Mouse (Mus musculus): Measurements from ENCODE around the gene Snapc1. TPM values are rescaled to one million over a fixed set of nuclear protein-coding genes. Genes with fewer than 3 reads are reported as not detected.

The Snapc1 gene
- polyA plus RNA-seq (2012; rRNA removed), result 31.3 and 32.0 TPM in 2 replicates

GRCm38 (mm10) chr12:73964291-73965281, at the start of gene Snapc1:
Snapc1 (plus strand) TSS chr12:73964481.
- Histone ChIP-seq H3K27ac (ENCODE audit: insufficient read depth, low read length) (0 out of 2 replicates have a peak within 1 kb of the TSS, but pooled peaks have one; percentile 25), H3K4me1 (ENCODE audit: control insufficient read depth, insufficient read depth, low read length) (peaks cover 2% of the 10 kb centered on the region; the same call in 1 of the 2 replicates), H3K4me3 (ENCODE audit: insufficient read depth, low read length) (peak within 1 kb of the TSS; percentile 85)
- TF ChIP-seq POLR2A (IDR thresholded peaks at IDR 0.05; ENCODE audit: extremely low read depth, insufficient read depth, low read length) (peak; percentile 71), CTCF (IDR thresholded peaks at IDR 0.05; ENCODE audit: extremely low read depth, insufficient read depth, low read length) (no peak)

DNA sequence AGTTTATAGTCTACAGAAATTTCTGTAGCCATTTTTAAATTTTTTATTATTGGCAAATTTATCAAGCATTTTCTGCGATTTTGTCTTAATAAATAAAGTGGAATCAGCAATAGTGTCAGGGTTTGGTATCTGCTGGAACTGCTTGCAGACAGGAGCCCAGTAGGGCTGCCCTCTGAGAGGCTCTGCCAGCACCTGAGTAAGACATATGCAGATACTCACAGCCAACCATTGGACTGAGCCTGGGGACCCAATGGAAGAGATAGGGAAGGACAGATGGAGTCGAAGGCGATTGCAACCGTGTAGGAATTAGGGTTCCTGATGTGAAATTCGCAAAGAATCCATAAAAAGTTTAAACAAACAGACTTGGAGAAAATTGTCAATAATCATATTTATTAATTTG, 45.8 kb upstream of the Snapc1 start:
- H3K4me3 ChIP-seq (ENCODE audit: insufficient read depth, low read length), result no peak overlapping the region
- TF ChIP-seq CTCF (IDR thresholded peaks at IDR 0.05; ENCODE audit: extremely low read depth, insufficient read depth, low read length) (no peak), POLR2A (IDR thresholded peaks at IDR 0.05; ENCODE audit: extremely low read depth, insufficient read depth, low read length) (no peak)
- H3K4me1 ChIP-seq (ENCODE audit: control insufficient read depth, insufficient read depth, low read length), result no peaks in the 10 kb centered on the region
- H3K27ac ChIP-seq (ENCODE audit: insufficient read depth, low read length), result no peak overlapping the region

DNA sequence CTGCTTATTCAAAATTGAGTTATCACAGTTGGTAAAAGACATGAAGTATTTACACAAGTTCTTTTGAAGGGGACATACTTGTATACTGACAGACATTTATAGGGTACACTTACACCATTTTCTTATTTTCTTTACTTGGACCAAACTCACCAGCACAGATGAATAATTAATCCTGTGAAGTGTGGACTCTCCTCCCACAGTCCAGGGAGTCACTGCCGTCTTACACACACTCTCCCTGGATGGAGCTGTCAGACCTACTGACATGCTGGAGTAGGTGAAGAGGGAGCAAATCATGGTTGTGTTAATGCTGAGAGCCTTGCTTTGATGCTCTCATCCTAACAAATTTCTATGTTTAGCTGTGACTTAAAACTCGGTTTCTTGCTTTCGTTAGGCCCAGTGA, 34.0 kb upstream of the Snapc1 start:
- no peak overlapping the region for H3K27ac ChIP-seq (ENCODE audit: insufficient read depth, low read length)
- H3K4me1 ChIP-seq (ENCODE audit: control insufficient read depth, insufficient read depth, low read length), result no peaks in the 10 kb centered on the region
- TF ChIP-seq CTCF (IDR thresholded peaks at IDR 0.05; ENCODE audit: extremely low read depth, insufficient read depth, low read length) (no peak), POLR2A (IDR thresholded peaks at IDR 0.05; ENCODE audit: extremely low read depth, insufficient read depth, low read length) (no peak)
- no peak overlapping the region for H3K4me3 ChIP-seq (ENCODE audit: insufficient read depth, low read length)

- Histone ChIP-seq H3K27ac (ENCODE audit: insufficient read depth, low read length) (no peak overlapping the region), H3K4me3 (ENCODE audit: insufficient read depth, low read length) (no peak overlapping the region), H3K4me1 (ENCODE audit: control insufficient read depth, insufficient read depth, low read length) (no peaks in the 10 kb centered on the region)
- TF ChIP-seq CTCF (IDR thresholded peaks at IDR 0.05; ENCODE audit: extremely low read depth, insufficient read depth, low read length) (0 out of 2 replicates have a peak, but pooled peaks have one; percentile 21), POLR2A (IDR thresholded peaks at IDR 0.05; ENCODE audit: extremely low read depth, insufficient read depth, low read length) (no peak)
Measured at GRCm38 (mm10) chr12:73931274-73931673, 33.0 kb upstream of the Snapc1 start.

- Histone ChIP-seq H3K4me1 (ENCODE audit: control insufficient read depth, insufficient read depth, low read length) (no peaks in the 10 kb centered on the region), H3K27ac (ENCODE audit: insufficient read depth, low read length) (no peak overlapping the region), H3K4me3 (ENCODE audit: insufficient read depth, low read length) (no peak overlapping the region)
- no peak for TF ChIP-seq CTCF (IDR thresholded peaks at IDR 0.05; ENCODE audit: extremely low read depth, insufficient read depth, low read length)
- no peak for TF ChIP-seq POLR2A (IDR thresholded peaks at IDR 0.05; ENCODE audit: extremely low read depth, insufficient read depth, low read length)
Measured at GRCm38 (mm10) chr12:73934528-73934927, 29.8 kb upstream of the Snapc1 start.

- H3K27ac ChIP-seq (ENCODE audit: insufficient read depth, low read length), result no peak within 1 kb of the TSS
- no peak within 1 kb of the TSS for H3K4me3 ChIP-seq (ENCODE audit: insufficient read depth, low read length)
- TF ChIP-seq POLR2A (IDR thresholded peaks at IDR 0.05; ENCODE audit: extremely low read depth, insufficient read depth, low read length), result no peak
- H3K4me1 ChIP-seq (ENCODE audit: control insufficient read depth, insufficient read depth, low read length), result no peaks in the 10 kb centered on the region
Measured at GRCm38 (mm10) chr12:73937353-73937752, 26.9 kb upstream of the Snapc1 start, which contains the start of gene Gm49321. Gm49321 (plus strand) TSS chr12:73937653.

DNA sequence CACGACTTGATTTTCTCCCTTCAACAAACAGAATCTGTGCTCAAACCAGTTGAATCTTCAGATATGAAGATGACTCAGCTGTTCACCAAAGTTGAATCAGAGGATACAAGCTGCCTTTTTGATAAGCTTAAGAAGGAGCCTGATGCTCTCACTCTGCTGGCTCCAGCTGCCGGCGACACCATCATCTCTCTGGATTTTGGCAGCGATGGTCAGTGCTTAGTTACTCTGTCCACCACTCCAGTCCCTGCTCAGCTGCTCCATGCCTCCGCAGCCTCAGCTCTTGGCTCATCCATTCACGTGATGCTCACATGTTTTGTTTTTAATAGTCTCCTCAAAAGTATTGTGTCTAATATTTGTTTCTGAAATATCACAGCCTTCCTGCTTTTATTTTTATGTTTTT, 24.7 kb upstream of the Snapc1 start:
- Histone ChIP-seq H3K4me3 (ENCODE audit: insufficient read depth, low read length) (no peak overlapping the region), H3K4me1 (ENCODE audit: control insufficient read depth, insufficient read depth, low read length) (no peaks in the 10 kb centered on the region), H3K27ac (ENCODE audit: insufficient read depth, low read length) (no peak overlapping the region)
- no peak for TF ChIP-seq POLR2A (IDR thresholded peaks at IDR 0.05; ENCODE audit: extremely low read depth, insufficient read depth, low read length)
- TF ChIP-seq CTCF (IDR thresholded peaks at IDR 0.05; ENCODE audit: extremely low read depth, insufficient read depth, low read length), result no peak

DNA sequence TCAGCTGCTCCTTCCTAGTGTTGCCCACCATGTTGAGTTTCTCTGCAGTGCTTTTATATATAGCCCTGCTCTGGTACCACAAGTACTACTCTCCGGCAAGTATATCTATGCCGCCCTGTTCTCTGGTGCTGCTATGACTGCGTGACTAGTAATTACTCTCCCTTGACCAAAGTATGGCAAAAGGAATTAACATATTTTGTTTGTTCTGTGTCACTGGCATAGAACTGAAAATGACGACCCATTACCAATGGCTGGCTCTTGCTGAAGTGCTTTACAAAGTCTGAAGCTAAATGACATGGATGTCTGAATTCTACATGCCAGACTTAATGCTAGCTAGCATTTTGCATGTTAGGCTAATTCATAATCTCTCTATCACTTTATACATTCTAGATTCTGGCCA, 15.9 kb upstream of the Snapc1 start:
- Histone ChIP-seq H3K4me3 (ENCODE audit: insufficient read depth, low read length) (no peak overlapping the region; the same call in 1 of the 2 replicates), H3K27ac (ENCODE audit: insufficient read depth, low read length) (no peak overlapping the region), H3K4me1 (ENCODE audit: control insufficient read depth, insufficient read depth, low read length) (no peaks in the 10 kb centered on the region)
- no peak for TF ChIP-seq POLR2A (IDR thresholded peaks at IDR 0.05; ENCODE audit: extremely low read depth, insufficient read depth, low read length)
- TF ChIP-seq CTCF (IDR thresholded peaks at IDR 0.05; ENCODE audit: extremely low read depth, insufficient read depth, low read length), result no peak

- H3K4me3 ChIP-seq (ENCODE audit: insufficient read depth, low read length), result peak overlapping the region; percentile 47
- H3K4me1 ChIP-seq (ENCODE audit: control insufficient read depth, insufficient read depth, low read length), result no peaks in the 10 kb centered on the region
- TF ChIP-seq POLR2A (IDR thresholded peaks at IDR 0.05; ENCODE audit: extremely low read depth, insufficient read depth, low read length), result no peak
- TF ChIP-seq CTCF (IDR thresholded peaks at IDR 0.05; ENCODE audit: extremely low read depth, insufficient read depth, low read length), result no peak
- 0 out of 2 replicates have a peak overlapping the region, but pooled peaks have one; percentile 1 for H3K27ac ChIP-seq (ENCODE audit: insufficient read depth, low read length)
Measured at GRCm38 (mm10) chr12:73949318-73950058, 14.8 kb upstream of the Snapc1 start.
